Mouse (Mus musculus) heart, adult 18-20 months (tissue): ENCODE data around the gene Aggf1. TPM values are rescaled to one million over a fixed set of nuclear protein-coding genes. Genes with fewer than 3 reads are reported as not detected.

Experiments used
- DNase-seq, 2 experiments: peaks; one replicate each; pipeline ENCODE4 v3.0.0; 2021 to 2022; ENCODE audit warnings: mixed read lengths in 1 of 2
- total RNA-seq, 2 experiments: library from RNA; stranded (reverse); gene quantifications; 2 replicates each; pipeline ENCODE4 v1.2.3; 2021

Aggf1 gene
- total RNA-seq, 2 experiments from 2014 or later: 23.2 to 24.2 TPM

DNA sequence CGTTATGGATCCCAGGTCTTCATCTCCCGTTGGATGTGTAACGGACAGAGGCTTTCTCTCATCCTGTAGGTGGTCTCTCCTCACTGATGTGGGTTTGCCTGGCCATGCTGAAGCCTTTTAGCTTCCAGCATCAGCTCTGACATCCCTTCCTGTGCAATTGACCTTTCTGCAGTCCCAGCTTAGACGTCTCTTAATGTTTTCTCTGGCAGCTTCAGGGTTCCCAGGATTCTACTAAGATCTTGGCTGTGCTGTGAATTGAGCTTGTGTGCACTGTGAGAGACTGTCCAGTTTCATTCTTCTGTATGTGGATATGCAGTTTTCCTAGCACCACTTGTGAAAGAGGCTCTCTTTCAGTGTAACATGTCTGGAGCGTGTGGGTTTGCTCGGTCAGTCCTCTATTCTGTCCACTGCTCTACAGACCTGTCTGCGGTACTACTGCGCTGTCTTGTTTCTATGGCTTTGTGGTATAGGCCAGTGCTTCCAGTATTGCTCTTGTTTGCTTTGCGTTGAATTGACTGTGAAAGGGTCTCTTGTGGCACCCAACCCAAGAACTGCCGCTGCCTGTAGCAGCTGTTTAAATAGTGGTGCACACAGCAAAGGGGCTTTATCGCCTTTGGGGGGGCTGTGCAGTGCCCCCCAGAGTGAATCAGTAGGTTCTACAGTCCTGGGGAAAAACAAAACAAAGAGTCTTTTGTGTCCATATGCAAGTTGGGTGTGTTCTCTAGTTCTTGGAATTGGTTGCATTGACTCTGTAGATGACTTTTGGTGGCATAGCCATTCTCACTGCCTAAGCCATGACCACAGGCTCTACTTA, 42.9 kb downstream of the Aggf1 start:
- DNase-seq: peak in 1 of 2 experiments; percentile 11

DNA sequence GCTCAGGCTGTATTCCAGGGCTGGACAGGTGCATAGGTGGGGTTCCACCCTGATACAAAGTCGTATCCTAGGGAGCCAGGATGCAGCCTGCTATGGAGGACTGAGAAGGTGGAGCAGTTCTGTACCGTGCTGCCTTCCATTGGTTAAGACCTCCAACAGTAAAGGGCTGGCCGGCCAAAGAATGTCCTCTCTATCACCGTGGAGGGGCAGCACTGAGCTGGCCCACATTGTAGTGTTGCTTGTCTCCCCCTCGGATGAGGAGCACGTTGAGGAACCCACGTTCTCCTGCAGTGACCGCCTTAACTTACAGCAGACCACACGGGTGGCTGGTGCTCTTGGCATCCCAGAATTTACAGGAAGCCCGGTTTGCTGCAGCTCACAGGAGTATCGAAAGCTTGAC, 44.6 kb downstream of the Aggf1 start:
- no peak for DNase-seq

DNA sequence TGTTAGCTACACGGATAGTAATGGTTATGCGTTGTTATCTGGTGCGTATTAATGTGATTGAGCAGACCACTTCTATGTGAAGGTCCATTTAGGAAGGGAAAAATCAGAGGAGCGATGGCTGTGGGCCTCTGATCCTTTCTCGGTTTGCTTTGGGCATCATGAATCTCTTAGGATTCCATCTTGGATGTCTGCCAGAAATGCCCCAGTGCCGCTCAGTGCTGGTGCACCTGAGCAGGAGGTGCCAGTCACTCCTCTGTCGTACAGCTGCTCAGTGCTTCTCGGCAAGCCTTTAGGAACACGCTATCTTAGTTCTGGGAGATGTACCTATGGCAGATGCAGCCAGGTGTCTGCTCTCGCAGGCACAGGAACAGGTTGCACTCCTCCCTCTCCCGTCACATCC, 46.4 kb downstream of the Aggf1 start:
- no peak for DNase-seq

DNA sequence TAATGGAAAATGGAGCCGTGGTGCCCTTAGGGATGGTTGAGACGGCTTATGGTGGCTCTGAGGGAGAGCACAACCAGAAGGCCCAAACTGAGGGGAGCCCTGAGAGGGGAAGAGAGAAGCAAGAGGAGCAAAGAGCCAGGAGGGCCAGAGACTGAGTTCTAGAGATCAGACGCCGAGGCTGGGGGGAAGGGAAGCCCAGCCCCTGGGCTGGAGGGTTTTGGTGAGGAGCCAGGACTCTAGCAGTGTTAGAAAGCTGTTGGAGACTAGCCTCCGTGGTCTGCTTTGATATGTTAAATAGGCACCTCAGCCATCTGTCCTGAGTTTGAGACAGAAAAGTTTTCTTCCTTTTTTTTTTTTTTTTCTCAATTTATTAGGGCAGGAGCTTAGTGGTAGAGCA, 47.8 kb downstream of the Aggf1 start:
- DNase-seq: peak in 1 of 2 experiments; percentile 28

DNA sequence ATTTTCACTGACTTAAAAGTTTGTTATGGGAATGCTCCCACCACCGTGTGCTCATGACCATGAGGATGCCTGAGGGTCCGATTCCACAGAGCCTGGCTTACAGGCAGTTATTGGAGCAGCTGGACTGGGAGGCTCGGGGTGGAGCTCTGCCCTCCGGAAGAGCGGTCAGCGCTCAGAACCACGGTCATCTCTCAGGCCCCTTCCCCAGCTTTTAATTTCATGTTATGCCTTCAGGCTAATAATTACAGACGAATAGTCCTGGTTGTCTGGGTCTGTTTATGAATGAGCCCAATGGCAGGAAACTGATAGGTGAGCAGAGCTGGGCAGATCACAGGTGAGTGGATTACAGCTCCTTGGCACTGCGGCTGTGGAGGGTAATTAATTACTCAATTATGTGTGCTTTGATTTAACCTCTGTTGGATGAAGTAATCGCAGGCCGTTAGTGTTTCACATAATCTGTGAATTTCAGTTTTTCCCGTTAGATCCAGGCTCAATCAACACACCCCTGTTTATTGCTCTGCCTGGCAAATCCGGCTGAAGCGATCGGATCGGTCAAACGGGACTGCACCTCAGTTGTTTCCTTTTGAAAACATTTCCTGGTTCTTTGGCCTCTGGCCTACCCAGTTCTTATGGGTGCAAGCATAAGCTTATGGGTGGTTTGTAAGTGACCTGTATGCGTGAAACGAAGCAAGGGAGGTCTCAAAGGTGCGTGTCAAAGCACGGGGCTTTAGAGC, 48.4 kb downstream of the Aggf1 start:
- no peak for DNase-seq

DNA sequence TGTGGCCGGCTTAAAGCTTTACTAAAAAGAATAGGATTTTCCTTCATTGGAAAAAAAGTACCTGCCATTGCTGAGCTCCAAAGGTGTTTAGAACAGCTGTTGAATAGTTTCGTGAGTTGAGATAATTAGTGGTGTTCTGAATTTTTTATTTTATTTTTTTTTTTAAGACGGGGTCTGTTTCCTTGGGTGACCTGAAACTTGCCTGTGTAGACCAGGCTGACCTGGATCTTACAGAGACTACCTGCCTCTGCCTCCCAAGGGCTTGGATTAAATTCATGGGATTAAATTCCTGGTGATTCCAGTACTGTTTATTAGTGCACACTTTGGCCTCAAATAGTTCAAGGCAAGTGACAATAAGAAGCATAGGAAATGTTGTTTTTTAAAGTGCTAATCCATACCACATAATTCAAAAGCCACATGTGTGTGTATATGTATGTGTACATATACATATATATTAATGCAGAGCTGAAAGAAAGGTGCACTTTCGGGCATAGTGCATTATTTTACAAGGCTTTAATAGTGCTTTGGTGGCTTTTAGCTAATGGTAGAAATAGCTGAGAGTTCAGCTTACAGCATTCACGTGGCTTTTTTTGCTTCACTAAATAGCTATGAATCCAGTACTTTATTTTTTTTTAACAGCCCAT, 49.1 kb downstream of the Aggf1 start:
- DNase-seq: no peak

DNA sequence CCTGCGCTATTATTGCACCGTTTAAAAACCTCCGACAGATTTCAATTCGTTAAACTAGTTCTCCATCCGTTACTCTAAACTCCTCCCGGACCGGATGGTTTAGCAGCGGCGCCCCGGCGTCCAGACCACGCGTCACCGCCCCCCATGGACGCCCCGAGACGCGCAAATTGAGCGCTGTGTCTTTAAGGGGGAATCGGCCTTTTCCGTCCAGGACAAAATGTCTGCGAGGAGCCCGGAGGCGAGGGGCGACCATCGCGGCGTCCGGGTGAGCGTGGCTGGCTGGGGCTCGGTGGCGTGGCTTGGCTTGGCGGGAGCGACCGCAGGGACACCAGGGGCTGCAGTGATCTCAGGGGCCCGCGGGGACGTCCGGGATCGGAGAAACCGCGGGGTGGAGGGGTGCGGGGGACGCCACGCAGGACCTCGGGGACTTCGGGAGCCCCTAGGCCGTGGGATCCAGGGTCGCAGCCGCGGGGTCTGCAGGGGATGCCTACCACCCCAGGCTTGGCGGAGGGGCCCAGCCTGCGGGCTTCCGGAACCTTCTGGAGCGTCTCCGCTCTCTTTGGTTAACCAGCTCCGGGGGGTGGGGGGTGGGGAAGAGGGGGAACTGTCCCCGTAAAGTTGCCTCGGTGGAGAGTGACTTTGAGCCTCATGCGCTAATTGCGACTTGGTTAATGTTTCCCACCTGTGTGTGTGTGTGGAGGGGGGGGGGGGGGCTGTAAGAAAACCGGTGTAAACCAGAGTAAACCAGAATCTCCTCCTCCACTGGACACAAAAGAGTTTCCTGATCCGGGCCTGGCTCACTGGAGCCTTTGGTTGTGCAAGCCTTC, 49.9 kb downstream of the Aggf1 start:
- DNase-seq: peak; percentile 68 to 80

DNA sequence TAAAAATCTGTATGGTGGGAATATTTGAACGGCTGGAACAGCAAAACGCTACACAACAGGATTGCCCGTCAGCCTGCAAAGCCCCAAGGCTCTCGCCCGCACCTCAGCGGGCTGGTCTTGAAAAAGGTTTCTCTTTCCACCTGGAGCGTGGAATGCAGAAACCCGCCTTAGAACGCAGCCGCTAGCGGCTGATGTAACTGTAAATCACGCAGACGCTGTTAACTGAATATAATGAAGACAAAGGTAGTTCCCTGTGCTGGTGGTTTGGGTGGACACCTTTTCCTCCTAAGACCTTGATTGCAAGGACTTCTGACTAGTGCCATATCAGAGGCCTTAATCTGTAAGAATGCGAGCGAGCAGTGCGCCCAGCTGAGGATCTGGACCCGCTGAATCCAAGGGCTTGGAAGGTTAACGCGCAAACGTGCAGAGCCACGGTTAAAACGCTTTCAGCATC, 50.5 kb downstream of the Aggf1 start:
- DNase-seq: peak in 1 of 2 experiments; percentile 7

DNA sequence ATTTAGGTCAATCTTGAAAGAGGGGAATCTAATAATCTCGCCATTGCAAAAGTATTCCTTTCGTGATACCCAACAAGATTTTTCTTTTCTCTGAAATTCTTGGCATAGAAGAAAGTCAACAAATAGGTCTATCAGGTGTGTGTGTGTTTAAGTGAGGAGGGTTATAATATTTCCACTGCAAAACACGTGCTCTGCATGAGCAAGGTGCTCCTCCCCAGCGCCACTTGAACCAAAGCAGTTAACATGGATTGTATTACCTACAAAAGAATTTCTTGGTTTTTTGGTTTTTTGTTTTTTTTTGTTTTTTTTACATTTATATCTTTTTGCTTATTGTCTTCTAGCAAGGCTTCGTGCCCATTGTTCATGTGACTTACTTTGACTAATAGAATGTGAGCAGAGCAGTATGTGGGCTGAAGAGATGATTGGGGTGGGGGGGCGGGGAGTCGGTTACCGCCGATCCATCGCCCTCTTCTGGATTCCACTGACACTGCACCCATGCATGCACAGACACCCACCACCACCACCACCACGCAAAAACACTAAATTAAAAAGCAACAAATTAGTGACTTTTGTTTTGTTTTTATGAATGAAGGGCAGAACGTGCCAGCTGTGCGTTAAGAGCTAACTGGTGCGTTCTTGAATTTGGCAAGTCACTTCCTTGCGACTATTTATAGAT, 51.1 kb downstream of the Aggf1 start:
- peak; percentile 45 to 72 for DNase-seq

DNA sequence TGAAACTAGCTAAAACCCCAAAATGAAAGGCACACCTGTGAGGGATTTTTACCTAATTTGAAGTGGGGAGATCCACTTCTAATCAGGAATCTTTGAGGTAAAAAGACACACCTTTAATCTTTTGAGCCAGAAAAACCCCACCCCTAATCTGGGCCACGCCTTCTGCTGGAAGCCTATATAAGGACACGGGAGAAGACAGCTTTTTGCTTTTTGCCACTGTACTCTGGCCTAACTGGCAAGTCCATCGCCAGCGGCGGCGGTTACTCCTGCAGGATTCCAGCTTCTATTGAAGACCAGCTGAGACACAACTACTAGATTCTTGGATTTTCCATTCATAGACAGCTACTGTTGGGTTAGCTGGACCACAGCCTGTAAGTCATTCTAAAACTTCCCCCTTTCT, 51.8 kb downstream of the Aggf1 start, which contains the start of gene Zbed3:
TSS of gene Zbed3 (plus strand) at position 213 of the 400 bp plus-strand sequence.
- no peak for DNase-seq

DNA sequence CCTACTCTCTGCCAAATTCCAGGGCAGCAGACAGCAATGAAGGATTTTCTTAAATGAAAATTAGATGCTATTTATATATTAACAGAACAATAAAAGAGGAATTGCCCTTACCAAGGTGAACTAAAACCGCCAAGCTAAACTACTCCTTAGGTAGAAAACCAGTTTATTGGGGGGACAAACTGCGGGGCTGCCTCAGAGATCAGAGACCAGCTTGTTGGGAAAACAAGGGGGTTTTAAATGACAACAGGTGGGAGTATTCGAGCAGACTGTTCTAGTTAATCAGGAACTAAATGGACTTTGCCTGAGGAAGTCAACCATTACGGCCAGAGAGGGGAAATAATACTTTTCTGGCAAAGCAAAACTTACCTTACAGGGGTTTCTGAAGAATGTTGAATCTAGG, 54.7 kb downstream of the Aggf1 start:
- DNase-seq: no peak

DNA sequence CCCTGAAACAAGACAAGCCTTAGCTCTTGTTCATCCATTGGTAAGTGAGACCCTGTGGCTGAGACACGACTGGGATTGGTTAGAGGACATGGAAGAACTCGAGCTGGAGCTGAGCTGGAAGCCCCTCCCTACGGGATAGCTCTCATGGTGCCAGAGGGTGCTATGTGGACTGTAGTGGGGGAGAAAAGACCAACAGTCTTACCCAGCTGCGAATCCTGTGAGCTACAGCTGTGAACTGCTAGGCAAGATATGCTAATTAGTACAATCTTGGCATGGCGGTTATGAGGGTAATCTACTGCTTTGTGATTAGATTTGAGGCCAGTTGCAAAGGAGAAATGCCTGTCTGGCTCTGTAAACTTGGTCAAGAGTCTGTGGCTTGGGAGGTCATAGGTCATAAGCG, 56.0 kb downstream of the Aggf1 start:
- DNase-seq: no peak

DNA sequence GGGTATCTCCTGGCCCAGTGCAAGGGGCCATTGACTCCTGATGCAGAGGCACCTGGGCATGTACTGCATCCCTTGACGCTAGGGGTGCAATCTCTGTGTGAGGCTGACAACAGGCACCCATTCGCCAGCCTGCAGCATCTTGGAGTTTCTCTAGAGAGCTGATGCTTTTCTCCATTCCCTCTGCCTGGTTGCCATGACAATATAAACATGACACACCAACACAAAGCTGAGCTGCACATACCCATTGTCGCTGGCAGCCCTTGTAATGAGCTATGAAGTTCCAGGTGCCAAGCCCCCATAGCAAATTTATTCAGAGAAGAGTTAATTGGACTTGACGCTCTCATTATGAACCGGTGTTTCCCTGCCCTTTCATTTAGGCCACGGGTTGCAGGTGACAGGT, 63.1 kb downstream of the Aggf1 start:
- no peak for DNase-seq

DNA sequence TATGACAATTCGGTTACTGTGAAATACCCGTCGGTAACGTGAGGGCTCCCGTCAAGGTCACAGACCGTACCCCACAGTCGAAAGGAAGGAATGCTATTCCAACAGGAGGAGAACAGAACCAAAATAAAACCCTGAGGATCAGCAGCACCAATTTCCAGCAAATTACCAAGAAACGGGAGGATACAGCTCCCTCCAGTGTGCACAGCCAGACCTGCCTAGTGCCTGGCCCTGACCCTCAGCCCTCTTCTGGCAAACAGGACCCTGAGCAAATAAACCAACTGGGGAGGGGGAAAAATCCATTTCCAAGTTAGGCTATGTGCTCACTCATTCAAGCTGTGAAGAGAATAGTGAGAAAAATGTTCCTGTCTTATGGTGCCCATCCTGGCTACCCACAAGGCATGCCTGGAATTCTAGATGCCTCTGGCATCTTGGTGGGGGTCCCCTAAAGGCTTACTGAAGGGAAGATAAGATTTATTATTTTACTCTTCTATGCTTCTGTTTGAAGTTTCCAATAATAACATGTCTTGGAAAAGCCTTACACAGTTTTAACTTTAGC, 68.0 kb downstream of the Aggf1 start:
- no peak for DNase-seq

DNA sequence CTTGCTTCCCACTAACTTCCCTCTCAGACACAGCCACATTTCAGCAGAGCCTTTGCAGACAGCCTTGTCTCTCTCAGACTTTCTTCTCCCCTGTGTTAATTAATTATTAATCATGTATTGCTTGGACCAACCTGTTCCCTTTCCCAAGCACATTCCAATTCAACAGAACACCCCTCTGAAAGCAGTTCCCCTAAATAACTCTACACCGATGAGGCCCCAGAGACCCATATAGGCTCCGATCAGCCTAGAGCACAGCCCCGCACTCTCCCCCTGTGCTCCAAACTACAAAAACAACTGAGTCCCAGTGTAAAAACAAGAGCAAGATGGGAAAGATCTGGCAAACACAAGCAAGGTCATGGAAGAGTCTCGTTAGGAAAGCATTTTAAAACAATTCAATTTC, 68.6 kb downstream of the Aggf1 start:
- no peak for DNase-seq

Other genes with a start within 250 kb of the Aggf1 start
- 1 to 10 TPM; 2.7 TPM for gene Pde8b, start 125.0 kb downstream of the Aggf1 start, total RNA-seq
- gene Zbed3, start 51.7 kb downstream of the Aggf1 start, total RNA-seq: 10 to 100 TPM; 13.0 to 13.5 TPM
- gene Crhbp, start 69.6 kb upstream of the Aggf1 start, total RNA-seq: not detected
- gene S100z, start 103.4 kb upstream of the Aggf1 start, total RNA-seq: not detected
- under 1 TPM; 0.67 to 0.84 TPM for gene F2rl1, start 149.9 kb upstream of the Aggf1 start, total RNA-seq
- gene F2r, start 243.1 kb upstream of the Aggf1 start, total RNA-seq: 10 to 100 TPM; 20.6 to 22.6 TPM